Mouse (Mus musculus) neural tube, embryonic 10.5 days (tissue): ENCODE measurements around the gene Mrtfa.

Source experiments
- DNase-seq: peaks from one replicate; pipeline ENCODE4 v3.0.0-alpha.2; 2017; ENCODE audit warnings: low spot score; ENCODE audit errors: extremely low spot score

The Mrtfa gene

DNA sequence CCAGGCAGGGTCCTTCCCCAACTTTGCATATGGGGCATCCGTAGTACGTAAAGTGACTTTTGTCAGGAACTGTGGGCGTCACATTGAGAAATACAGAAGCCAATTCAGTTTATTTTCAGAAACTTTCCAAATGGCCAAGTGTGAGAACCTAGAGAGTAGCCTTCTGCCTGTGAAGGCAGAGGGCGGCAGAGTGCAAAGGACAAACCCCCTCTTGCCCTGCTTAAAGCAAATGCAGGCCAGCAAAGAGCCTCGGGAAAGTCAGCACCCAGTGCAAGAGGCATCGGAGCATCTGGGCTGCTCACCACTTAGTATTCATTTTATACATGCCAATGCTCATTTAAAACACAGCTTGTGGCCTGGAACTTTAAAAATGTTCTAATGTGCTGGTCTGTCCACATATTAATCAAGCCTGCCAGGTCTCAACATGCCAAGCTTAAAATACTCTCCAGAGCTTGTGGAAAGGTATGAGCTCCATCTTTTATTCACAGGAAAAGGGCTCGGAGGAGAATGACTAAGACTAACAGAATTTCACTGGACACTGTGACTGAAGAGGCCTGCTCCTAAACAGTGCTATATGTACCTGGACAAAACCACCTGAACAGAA lies 31.9 kb downstream of the Mrtfa start:
- DNase-seq, result no peak

DNA sequence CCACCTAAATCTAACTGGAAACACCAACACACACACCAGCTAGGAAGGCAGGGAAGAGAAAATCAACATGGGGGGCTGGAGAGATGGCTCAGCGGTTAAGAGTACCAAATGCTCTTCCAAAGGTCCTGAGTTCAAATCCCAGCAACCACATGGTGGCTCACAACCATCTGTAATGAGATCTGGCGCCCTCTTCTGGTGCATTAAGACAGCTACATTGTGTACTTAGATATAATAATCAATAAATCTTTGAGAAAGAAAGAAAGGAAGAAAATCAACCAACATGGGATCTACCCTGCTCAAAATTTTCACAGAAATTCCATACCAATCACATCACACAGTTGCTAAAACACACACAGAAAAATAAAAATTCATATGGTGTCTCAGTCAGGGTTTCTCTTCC lies 34.1 kb downstream of the Mrtfa start:
- DNase-seq, result no peak

DNA sequence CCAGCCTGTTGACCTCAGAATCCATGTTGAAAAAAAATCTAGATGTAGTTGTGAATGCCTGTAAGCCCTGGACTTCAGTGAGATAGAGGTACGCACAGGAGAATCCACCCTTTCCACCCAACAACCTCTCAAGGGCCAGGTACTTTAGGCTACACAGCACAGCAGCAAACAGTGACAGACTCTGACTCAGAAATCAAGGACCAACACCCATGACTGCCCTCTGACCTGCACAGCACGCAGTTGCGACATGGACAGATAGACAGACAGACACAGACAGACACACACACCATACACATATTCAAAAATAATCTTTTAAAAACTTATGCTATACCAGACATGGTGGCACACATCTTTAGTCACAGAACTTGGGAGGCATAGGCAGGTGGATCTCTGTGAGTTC lies 34.7 kb downstream of the Mrtfa start:
- no peak for DNase-seq

DNA sequence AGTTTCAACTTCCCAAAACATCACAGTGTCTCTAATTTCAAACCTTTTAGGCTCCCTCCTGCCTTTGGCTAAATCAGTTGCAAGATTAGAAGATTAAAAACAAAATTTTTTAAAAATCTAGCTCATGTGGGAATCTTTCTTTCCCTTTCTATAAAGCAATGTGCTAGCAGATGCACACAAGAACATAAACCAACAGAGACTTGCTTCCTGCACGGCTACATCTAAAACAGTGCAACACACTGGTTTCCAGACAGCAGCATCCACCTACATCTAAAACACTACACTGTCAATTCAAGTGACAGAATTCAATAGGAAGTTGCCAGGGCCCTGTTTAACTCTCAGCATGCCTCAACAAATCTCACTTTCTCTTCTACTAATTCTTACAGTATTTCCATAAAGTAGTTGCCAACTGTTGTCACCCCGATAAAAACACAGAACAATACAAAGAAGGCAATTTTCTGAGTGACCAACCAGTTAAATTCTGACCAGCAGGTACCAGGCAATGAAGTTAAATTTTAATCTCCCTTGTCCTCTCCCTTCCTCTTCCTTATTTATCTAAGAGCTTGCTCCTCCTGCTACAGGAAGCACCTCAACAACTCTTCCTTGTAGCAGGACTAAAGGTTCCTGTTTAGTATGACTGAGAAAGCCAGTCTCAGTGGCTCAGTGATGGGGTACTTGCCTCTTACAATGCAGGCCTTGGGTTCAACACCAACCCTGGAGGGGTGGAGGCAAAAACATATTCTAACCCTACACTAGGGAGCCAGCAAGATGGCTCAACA lies 35.5 kb downstream of the Mrtfa start:
- DNase-seq, result no peak

DNA sequence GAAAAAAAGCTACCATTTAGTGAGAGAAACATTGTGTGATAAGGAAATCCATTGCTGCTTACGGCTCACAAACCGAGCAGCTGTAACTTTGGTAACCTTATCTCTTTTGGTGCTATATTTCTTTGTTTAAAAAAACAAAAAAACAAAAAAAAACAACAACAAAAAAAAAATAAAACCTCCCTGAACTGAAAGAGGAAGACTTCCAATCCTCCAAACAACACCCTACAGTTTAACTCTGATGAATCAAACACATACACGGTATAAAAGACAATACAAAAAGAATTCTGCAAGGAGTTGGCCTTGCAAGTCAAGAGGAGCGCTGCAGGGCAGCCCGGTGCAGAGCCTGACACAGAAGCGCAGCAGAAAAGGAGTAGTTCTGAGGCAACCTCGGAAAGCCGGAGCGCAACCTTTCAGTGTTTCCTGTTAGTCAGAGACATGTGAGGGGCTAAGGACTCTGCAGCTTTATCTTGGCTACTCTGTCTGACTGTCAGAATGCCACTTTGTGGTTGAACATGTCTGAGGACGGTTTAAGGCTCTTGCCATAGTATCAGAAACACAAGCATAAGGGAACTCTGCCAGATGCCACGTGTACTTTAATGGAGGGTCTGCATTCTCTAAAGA lies 48.5 kb downstream of the Mrtfa start:
- DNase-seq, result no peak

DNA sequence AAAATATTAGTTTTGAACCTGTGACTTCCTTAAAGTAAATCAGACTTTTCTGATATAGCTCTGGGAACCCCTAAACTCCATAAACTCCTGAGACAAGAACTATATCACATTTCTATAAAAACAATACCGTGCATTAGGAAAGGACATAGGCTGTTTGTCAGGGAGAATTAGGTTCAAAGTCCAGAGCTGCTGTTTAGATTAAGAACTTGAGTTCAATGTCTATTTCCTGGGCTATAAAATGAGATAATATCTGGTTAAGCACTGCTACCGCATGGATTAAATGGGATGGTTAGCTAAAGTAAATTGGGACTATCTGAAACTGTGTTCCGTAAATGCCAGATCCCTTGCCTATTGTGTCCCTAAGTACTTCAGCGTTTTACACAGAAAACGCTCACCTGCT lies 50.6 kb downstream of the Mrtfa start:
- no peak for DNase-seq

DNA sequence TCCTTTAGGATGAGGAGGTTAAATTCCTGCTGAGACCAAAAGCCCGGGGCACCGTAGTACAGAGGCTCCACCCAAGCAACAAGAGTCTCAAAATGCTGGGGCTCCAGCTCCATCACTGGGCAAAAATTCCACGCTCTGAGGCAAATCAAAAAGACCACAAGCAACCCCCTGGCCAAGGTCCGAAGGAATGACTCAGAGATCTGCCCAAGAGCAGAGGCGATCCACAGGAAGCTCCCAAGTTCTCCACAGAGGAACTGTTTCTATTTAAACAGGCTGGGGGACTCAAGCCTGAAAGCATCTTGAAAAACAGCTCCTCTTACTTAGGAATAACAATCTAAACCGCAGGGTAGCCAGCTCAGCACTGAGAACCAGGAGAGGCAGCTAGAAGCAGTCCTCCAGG lies 53.3 kb downstream of the Mrtfa start:
- peak; percentile 18 for DNase-seq

DNA sequence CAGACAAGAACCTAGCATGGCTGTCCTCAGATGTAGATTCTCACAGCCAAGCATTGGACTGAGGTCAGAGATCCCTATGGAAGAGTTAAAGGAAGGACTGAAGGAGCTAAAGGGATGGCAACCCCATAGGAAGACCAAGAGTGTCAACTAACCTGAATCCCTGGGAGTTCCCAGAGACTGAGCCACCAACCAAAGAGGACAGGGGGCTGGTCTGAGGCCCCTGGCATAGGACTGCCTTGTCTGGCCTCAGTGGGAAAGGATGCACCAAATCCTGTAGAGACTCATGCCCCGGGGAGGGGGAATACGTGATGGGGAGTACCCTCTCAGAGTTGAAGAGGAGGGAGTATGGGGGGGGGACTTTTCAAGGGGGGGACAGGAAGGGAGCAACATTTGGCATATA lies 56.8 kb downstream of the Mrtfa start:
- no peak for DNase-seq

DNA sequence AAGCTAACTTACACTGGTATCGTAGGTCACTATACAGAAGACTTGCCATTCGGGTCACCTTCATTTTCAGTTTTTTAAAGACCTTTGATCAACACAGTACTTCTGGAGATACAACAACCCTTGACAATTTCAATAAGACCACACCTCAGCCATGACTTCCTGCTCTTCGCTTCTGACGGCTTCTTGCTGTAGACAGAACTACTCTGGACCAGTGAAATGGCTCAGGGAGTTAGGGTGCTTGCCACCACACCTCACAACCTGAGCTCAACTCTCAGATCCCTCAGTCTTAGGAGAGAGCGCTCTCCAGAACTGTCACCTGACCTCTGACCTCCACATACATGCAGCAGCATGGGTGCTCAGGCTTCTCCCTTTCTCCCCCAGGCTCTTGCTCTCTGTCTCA lies 59.4 kb downstream of the Mrtfa start:
- DNase-seq, result no peak

DNA sequence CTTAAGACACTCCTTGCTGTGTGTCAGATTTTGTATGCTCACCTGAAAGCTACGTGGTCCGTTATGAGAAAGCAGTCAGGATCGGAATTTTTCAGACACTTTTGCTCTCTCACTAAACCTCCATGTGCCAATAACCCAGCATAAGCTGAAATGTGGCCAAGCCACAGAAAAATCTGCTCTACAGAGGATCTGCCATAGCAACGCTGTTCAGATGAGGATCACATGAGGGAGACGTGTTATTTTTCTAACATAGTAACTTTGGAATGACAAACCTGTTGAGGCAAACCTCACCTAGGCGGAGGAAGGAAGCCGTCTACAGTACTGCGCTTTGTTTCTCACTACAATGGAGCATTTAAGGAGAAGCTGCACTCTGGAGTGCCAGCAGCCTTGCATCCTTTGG lies 60.6 kb downstream of the Mrtfa start:
- no peak for DNase-seq

DNA sequence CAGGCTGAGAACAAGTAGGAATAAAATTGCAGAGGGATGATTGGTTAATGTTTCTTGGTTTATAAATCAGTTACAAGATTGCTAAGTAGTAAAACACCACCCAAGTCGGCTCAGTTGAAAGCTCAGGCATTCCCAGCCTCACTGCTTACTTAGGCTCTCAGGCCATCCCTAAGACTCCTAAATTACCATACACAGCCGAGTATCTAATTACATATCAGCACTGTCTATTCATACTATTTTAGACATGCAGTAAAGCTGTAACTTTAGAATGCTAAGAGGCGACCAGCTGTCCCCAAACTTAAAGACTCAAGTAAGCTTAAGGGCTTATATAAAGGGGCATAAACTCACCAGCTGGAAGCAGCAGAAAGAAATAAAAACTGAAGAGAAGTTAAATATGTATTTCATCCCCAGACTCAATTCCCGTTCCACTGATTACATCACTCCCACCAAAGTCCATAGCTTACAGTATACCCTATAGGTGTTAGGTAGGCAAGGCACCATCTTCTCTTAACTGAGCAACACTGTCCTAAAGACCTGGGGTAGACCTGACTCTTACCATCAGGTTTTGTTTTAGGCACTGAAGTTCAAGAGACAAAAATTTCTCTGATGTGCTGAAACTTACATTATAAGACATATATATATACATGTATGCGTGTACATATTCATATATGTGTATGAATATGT lies 62.3 kb downstream of the Mrtfa start:
- DNase-seq, result no peak

DNA sequence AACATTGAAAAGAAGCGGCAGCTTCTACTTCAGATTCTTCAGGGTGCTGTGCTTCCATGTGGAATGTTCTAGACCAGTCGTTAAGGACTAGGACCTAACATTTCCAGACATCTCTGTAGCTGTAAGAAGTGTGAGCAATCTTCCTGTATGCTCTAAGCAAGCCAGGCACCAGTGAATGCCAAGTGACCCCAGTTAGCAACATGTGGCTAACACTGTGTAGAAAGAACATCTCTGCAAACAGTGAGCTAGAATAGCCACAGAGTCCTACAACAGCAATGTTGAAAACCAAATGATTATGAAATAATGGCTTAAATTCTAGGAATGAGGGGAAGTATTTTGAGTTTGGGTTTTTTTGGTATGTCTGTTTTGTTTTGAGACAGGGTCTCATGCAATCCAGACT lies 66.3 kb downstream of the Mrtfa start:
- no peak for DNase-seq

DNA sequence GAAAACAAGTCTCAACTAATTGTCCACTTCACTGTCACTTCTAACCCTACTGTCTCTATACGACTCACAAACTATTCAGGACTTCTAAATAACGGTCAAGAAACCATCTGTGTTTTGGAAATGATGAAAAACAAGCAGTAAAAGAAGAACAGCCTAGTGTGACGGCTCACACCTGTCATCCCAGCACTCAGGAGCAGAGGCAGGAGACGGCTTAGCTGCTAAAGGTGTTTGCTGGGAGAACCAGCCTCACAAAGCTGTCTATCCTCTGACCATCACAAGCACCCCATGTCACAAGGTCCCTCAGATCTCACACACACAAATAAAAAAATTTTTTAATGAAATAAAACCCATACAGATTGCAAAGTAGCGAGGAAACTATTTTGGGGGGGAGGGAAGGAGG lies 67.4 kb downstream of the Mrtfa start:
- DNase-seq, result no peak

DNA sequence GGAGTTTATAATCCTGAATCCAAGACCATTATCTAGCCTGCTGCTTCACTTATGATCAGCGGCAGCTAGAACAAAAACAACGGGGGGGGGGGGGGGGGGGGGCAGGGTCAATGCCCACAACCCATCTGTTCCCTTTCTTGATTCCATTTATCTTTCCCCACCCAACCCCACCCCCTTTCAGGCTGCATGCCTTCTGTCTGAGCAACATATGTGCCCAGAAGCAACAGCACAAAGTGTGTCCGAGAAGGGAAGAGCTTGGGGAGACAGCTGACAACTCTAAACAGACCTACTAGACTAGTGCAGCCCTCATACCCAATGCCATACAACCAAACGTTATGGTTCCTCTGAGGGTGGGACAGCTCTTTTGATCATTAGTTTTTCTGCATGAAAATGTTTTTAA lies 68.0 kb downstream of the Mrtfa start:
- DNase-seq, result peak; percentile 17

DNA sequence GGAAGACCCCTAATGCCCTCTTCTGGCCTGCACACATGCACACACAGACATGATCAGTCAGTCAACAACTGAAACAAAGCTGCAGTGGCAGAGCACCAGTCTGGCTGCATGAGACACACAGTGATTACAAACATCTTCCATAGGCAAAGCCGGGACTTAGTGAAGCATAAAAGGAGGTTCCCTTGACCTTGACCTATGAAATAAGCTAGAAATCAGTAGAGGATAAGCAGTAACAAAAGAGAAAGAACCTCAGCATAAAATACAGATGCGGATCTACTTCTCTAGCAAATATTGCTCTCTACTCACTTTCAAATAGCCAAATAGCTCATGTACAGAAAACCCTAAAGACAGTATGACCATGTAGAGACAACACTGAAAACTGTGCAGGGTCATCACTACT lies 68.5 kb downstream of the Mrtfa start:
- DNase-seq, result no peak

DNA sequence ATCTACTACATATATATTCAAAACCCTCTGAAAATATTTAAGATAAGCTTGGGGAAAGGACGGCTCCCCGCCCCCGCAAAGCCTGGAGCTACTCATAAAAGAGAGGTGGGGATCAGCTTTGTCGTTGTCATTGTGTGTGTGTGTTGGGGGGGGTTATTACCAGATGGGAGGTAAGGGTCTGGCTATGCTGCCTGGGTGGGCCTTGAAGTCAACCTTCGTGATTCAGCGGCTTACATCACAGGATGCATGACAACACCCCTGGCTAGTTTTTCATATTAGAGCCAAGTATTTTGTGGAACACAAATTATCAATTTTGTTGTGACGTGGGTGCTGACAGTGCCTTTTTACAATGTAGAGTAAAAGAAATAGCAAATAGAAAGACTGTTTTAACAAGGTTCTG lies 69.6 kb downstream of the Mrtfa start:
- no peak for DNase-seq

DNA sequence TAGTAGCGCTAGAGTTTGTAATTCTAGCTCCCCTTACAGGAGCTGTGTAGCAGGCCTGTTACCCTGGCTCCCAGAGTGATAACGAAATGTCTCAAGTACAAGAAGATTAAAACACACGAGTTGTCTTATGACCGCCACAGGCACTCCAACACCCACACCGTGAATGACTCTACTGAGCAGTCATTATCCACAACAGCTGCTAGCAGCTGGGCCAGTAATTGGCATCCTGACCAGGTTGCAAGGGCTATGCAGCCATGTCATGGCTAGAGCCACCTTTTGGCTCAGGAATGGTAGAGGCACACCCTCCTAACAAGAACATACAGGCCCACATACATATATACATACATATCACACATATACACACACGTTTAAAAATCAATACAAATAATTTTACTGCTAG lies 70.4 kb downstream of the Mrtfa start:
- DNase-seq, result no peak

DNA sequence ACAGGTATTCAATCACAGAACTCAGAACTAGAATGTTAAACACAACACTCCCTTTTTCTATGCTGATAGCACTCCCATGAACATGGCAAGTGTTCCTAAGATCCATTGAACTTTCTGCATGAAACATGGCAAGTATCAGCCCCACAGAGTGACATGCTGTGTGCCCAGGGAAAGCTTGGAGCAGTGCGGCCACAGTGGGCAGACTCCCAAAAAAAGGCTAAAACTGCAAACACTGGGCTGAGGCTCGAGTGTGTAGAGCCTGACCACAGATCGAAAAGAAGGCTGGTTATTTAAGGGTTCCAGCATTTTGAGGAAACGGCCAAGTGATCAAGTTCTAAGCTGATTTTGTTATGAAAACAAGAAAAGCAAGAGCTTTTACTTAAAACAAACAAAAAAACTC lies 72.3 kb downstream of the Mrtfa start:
- DNase-seq, result no peak

DNA sequence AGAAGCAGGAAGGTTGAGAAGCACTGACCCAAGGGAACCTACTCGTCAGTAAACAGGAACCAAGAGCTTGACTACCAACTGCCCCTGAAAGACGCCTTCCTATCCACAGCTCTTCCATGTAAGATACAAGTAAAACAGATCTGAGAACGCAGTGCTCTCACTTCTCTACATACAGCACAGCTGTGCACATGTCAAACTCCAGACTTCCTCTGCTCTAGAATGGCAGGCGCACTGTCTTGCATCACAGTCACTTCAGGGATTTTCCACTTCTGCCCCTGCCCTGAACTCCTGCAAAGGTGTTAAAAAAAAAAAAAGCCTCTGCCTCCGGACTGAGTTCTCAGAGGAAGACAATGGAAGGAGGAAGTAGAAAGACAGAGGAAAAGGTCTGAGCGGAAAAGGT lies 78.0 kb downstream of the Mrtfa start:
- no peak for DNase-seq

DNA sequence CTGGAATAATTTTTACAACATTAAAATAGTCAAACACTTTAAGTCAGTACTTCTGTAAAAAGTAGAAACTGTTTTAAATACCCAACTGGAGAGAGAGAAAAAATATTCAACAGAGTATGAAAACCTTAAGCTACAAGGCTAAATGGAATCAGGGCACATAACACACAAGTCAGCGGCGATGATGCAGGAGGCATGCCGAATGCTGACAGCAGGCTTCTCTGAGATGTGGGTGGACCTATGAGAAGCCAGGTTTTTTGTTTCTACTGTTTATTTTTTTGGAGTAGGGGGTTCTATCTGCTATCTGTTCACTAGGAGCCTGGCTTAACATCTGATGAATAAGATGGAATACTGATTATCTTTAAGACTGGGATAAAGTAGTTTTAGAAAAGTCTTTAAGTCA lies 80.2 kb downstream of the Mrtfa start:
- DNase-seq, result no peak

DNA sequence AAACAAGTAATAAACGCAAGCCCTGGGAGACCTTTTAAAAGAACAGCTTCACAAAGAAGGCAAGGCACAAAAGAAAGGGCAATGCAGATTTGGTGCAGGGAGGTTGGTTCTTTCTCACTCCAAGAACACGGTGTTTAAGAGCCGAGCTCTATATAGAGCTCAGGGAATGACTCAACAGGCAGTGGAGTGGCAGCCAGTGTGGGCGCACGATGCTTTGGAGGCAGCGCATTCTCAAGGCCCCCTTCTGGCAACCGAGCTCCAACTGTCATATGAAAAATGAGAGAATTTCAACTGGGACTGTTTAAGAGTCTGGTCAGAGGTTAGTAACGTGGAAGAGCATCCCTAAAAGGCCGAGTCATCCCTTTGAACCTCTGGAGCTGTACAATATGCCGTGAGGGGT lies 84.6 kb downstream of the Mrtfa start:
- no peak for DNase-seq

DNA sequence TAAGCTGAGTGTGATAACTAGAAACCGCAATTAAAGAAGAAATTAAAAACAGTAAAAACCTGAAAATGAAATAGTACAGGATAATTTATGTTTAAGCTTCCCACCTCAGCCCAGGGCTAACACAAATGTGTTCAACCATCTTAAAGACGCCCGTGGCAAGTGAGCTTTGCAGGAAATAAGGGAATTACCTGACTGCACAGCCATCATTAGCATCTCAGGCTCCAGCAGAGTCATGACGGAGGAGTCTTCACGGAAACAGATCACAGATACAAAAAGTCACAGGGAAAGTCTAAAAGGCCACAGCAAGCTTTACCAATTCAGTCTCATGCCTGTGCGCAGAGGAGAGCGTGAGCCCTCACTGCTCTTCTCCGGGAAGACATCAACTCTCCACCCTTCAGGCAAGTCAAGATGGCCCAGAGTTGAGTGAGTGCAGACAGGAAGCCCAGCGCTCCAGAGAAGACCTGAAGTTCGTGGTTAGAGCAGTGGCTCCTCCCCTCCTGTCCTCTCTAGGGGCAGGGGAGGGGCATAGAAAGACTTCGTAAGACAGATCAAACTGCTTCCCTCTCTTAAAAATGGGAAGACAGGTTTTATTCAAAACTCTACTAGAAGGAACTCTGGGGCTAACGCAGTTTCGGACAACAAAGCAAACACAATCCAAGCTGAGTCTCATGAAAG lies 85.8 kb downstream of the Mrtfa start:
- no peak for DNase-seq
